Mouse (Mus musculus) lung, embryonic 16.5 days (tissue): Measurements from ENCODE around the gene Fam120b. TPM values are rescaled to one million over a fixed set of nuclear protein-coding genes. Genes with fewer than 3 reads are reported as not detected.

Experiments used
- ATAC-seq: fragments of 200-750 bp; cut with Nextera tagmentation; 2 replicates; pipeline ENCODE4 v1.8.0; 2017; ENCODE audit warnings: low read depth, mild to moderate bottlenecking, moderate library complexity
- H3K27ac ChIP-seq: fragments of 300-500 bp; sonication (generic); 2 replicates; pipeline ENCODE4 v1.5.1; 2014; ENCODE audit warnings: mild to moderate bottlenecking, control low read depth, low read length
- H3K27me3 ChIP-seq: fragments of 300-500 bp; sonication (generic); 2 replicates; pipeline ENCODE4 v1.6.1; 2014; ENCODE audit warnings: low read depth, low read length, mixed read lengths; ENCODE audit not compliant: control insufficient read depth, insufficient read depth
- H3K36me3 ChIP-seq: fragments of 300-500 bp; sonication (generic); 2 replicates; pipeline ENCODE4 v1.6.1; 2014; ENCODE audit warnings: low read length; ENCODE audit not compliant: control insufficient read depth, insufficient read depth
- H3K4me1 ChIP-seq: fragments of 300-500 bp; sonication (generic); replicated peaks from 2 replicates; pipeline ENCODE4 v1.6.1; 2014; ENCODE audit warnings: low read length, mixed read lengths; ENCODE audit not compliant: control insufficient read depth, insufficient read depth
- H3K4me2 ChIP-seq: fragments of 300-500 bp; sonication (generic); 2 replicates; pipeline ENCODE4 v1.6.1; 2014; ENCODE audit warnings: low read depth, low read length, control low read depth
- H3K4me3 ChIP-seq: fragments of 300-500 bp; sonication (generic); 2 replicates; pipeline ENCODE4 v1.5.1; 2014; ENCODE audit warnings: mild to moderate bottlenecking, low read length, control low read depth
- H3K9ac ChIP-seq: fragments of 300-500 bp; sonication (generic); 2 replicates; pipeline ENCODE4 v1.6.1; 2014; ENCODE audit warnings: low read length, control low read depth
- H3K9me3 ChIP-seq: fragments of 300-500 bp; sonication (generic); 2 replicates; pipeline ENCODE4 v1.6.1; 2016; ENCODE audit warnings: low read length; ENCODE audit not compliant: control insufficient read depth
- WGBS: fragments of 180-500 bp; shearing (Covaris S2); extraction: QIAGEN DNeasy Blood & Tissue Kit; methylation state at CpG from one replicate; pipeline ENCODE4 v1.1.7; 2014; 5-methylcytosine and 5-hydroxymethylcytosine counted together
- polyA plus RNA-seq: library from polyadenylated mRNA; unstranded; fragments of >200 nt; fragmentation: Nextera tagmentation; extraction: Ambion mirVana; gene quantifications from 2 replicates; pipeline ENCODE4 v1.2.1, GENCODE M21; 2015

Gene Fam120b
- polyA plus RNA-seq, 1 experiment from 2014 or later = 26.1 TPM

- no peak for ATAC-seq
- WGBS = 86% methylated on average over 14 of the region's 14 CpGs
- Histone ChIP-seq H3K27me3 (peaks cover 20% of the 10 kb centered on the region), H3K4me1 (peaks cover 10% of the 10 kb centered on the region), H3K4me3 (no peak overlapping the region), H3K4me2 (no peak overlapping the region), H3K9ac (no peak overlapping the region), H3K9me3 (no peaks in the 10 kb centered on the region), H3K36me3 (no peaks in the 10 kb centered on the region), H3K27ac (no peak overlapping the region)
These were observed 25.6 kb upstream of the Fam120b start for GRCm38 (mm10) chr17:15370401-15370800.

- peak; percentile 41 for ATAC-seq
- peak overlapping the region; percentile 25 for H3K4me2 ChIP-seq
- no peak overlapping the region for H3K9ac ChIP-seq
- H3K4me3 ChIP-seq = no peak overlapping the region
- H3K36me3 ChIP-seq = no peaks in the 10 kb centered on the region
- 33% methylated on average over 17 of the region's 17 CpGs for WGBS
- peaks cover 10% of the 10 kb centered on the region for H3K4me1 ChIP-seq
- H3K27me3 ChIP-seq = peaks cover 28% of the 10 kb centered on the region
- H3K27ac ChIP-seq = peak overlapping the region; percentile 67; the same call in 1 of the 2 replicates
- no peaks in the 10 kb centered on the region for H3K9me3 ChIP-seq
These were observed 23.8 kb upstream of the Fam120b start for GRCm38 (mm10) chr17:15371967-15372835.

- Histone ChIP-seq H3K4me3 (no peak overlapping the region; the same call in 1 of the 2 replicates), H3K27ac (peak overlapping the region; percentile 67), H3K4me2 (peak overlapping the region; percentile 76), H3K27me3 (peaks cover 34% of the 10 kb centered on the region), H3K9ac (no peak overlapping the region), H3K36me3 (no peaks in the 10 kb centered on the region), H3K4me1 (peaks cover 10% of the 10 kb centered on the region), H3K9me3 (no peaks in the 10 kb centered on the region)
- peak; percentile 37 for ATAC-seq
- 67% methylated on average over 15 of the region's 15 CpGs for WGBS
These were observed 22.9 kb upstream of the Fam120b start for GRCm38 (mm10) chr17:15372931-15373652.

GRCm38 (mm10) chr17:15374321-15375141 lies 21.5 kb upstream of the Fam120b start:
- peaks cover 10% of the 10 kb centered on the region for H3K4me1 ChIP-seq
- no peaks in the 10 kb centered on the region for H3K36me3 ChIP-seq
- H3K27me3 ChIP-seq = peaks cover 45% of the 10 kb centered on the region
- H3K4me3 ChIP-seq = peak overlapping the region; percentile 52
- peak overlapping the region; percentile 61 for H3K9ac ChIP-seq
- peak overlapping the region; percentile 76 for H3K4me2 ChIP-seq
- no peak overlapping the region for H3K27ac ChIP-seq
- no peaks in the 10 kb centered on the region for H3K9me3 ChIP-seq
- ATAC-seq = no peak
- WGBS = 2% methylated on average over 49 of the region's 50 CpGs

- Histone ChIP-seq H3K27ac (no peak overlapping the region), H3K4me1 (peaks cover 13% of the 10 kb centered on the region), H3K9ac (peak overlapping the region; percentile 61), H3K36me3 (no peaks in the 10 kb centered on the region), H3K9me3 (no peaks in the 10 kb centered on the region), H3K27me3 (peaks cover 49% of the 10 kb centered on the region), H3K4me2 (peak overlapping the region; percentile 76), H3K4me3 (peak overlapping the region; percentile 52)
- under 1% methylated on average over 18 of the region's 18 CpGs for WGBS
- no peak for ATAC-seq
These were observed 20.8 kb upstream of the Fam120b start for GRCm38 (mm10) chr17:15375224-15375623.

GRCm38 (mm10) chr17:15375701-15376493 lies 20.1 kb upstream of the Fam120b start:
- Histone ChIP-seq H3K27ac (no peak overlapping the region), H3K9ac (peak overlapping the region; percentile 61), H3K36me3 (no peaks in the 10 kb centered on the region), H3K4me2 (peak overlapping the region; percentile 76), H3K27me3 (peaks cover 56% of the 10 kb centered on the region), H3K4me1 (peaks cover 19% of the 10 kb centered on the region), H3K9me3 (no peaks in the 10 kb centered on the region), H3K4me3 (peak overlapping the region; percentile 52)
- peak; percentile 40 for ATAC-seq
- under 1% methylated on average over 64 of the region's 69 CpGs for WGBS

GRCm38 (mm10) chr17:15376494-15377181 lies 19.4 kb upstream of the Fam120b start, which contains the start of gene Dll1:
Gene Dll1 (minus strand): TSS chr17:15376872.
- H3K27ac ChIP-seq = no peak within 1 kb of the TSS
- 2% methylated on average over 33 of the region's 36 CpGs for WGBS
- H3K4me1 ChIP-seq = peaks cover 21% of the 10 kb centered on the region
- H3K27me3 ChIP-seq = peaks cover 63% of the 10 kb centered on the region
- H3K4me3 ChIP-seq = peak within 1 kb of the TSS; percentile 52
- H3K36me3 ChIP-seq = no peaks in the 10 kb centered on the region
- H3K9me3 ChIP-seq = no peaks in the 10 kb centered on the region
- peak within 1 kb of the TSS; percentile 76 for H3K4me2 ChIP-seq
- H3K9ac ChIP-seq = peak within 1 kb of the TSS; percentile 61
- peak; percentile 5; the same call in 1 of the 2 replicates for ATAC-seq

GRCm38 (mm10) chr17:15377901-15378300 lies 18.1 kb upstream of the Fam120b start:
- 3% methylated on average over 1 of the region's 1 CpGs for WGBS
- 0 out of 2 replicates have a peak, but pooled peaks have one; percentile 32 for ATAC-seq
- peaks cover 11% of the 10 kb centered on the region for H3K4me1 ChIP-seq
- no peak overlapping the region for H3K4me3 ChIP-seq
- H3K27ac ChIP-seq = no peak overlapping the region
- no peak overlapping the region for H3K4me2 ChIP-seq
- H3K9ac ChIP-seq = no peak overlapping the region
- H3K36me3 ChIP-seq = no peaks in the 10 kb centered on the region
- peaks cover 72% of the 10 kb centered on the region for H3K27me3 ChIP-seq
- no peaks in the 10 kb centered on the region for H3K9me3 ChIP-seq
